Mouse (Mus musculus) spleen, adult 10 weeks (tissue): ENCODE data around the gene Hyls1. TPM values are rescaled to one million over a fixed set of nuclear protein-coding genes. Genes with fewer than 3 reads are reported as not detected.

ENCODE experiments used
- polyA plus RNA-seq: library from polyadenylated mRNA; stranded (reverse); fragments of 350-450 nt; fragmentation: Illumina TruSeq; extraction: RNeasy Lipid Tissue Mini Kit (QIAGEN cat#74804); gene quantifications from one replicate; pipeline ENCODE4 v1.2.3, GENCODE M21; 2015; ENCODE audit warnings: low replicate concordance; ENCODE audit not compliant: insufficient read depth

Hyls1 gene
- polyA plus RNA-seq = 15.1 TPM

GRCm38 (mm10) chr9:35569571-35570534, at the start of gene Hyls1, which contains the start of gene Pate2:
Gene Hyls1, minus strand, starts transcription at chr9:35570398.
Gene Pate2, plus strand, starts transcription at chr9:35570284.

GRCm38 (mm10) chr9:35611841-35612240, 41.6 kb upstream of the Hyls1 start, which contains the start of gene Pate4:
Gene Pate4, minus strand, starts transcription at chr9:35611941.

GRCm38 (mm10) chr9:35558257-35559008, 11.8 kb downstream of the Hyls1 start, which contains the start of the genes Ddx25 and Pus3:
Gene Ddx25, minus strand, starts transcription at chr9:35558528.
Gene Pus3, plus strand, starts transcription at chr9:35558595.

GRCm38 (mm10) chr9:35518169-35518568, 52.0 kb downstream of the Hyls1 start, which contains the start of gene Gm1113:
Gene Gm1113, minus strand, starts transcription at chr9:35518269.

Other genes with a start within 250 kb of the Hyls1 start
- 12.6 TPM for gene Cdon, start 149.3 kb downstream of the Hyls1 start, polyA plus RNA-seq
- gene Gm1113, start 52.1 kb downstream of the Hyls1 start, polyA plus RNA-seq = not detected
- 1.4 TPM for gene Ddx25, start 11.9 kb downstream of the Hyls1 start, polyA plus RNA-seq
- 46.8 TPM for gene Pus3, start 11.8 kb downstream of the Hyls1 start, polyA plus RNA-seq
- gene Pate2, start 114 bp downstream of the Hyls1 start, polyA plus RNA-seq = not detected
- not detected for gene Pate4, start 41.5 kb upstream of the Hyls1 start, polyA plus RNA-seq
- gene Pate3, start 77.8 kb upstream of the Hyls1 start, polyA plus RNA-seq = not detected
- gene Pate1, start 117.0 kb upstream of the Hyls1 start, polyA plus RNA-seq = not detected
- not detected for gene Gm17677, start 170.7 kb upstream of the Hyls1 start, polyA plus RNA-seq
- gene Gm17727, start 207.7 kb upstream of the Hyls1 start, polyA plus RNA-seq = not detected
- not detected for gene Gm27235, start 219.7 kb upstream of the Hyls1 start, polyA plus RNA-seq
- gene D730048I06Rik, start 219.7 kb upstream of the Hyls1 start, polyA plus RNA-seq = not detected